Mouse (Mus musculus) embryonic facial prominence, embryonic 10.5 days (tissue): ENCODE measurements around the gene Gnao1. TPM values are rescaled to one million over a fixed set of nuclear protein-coding genes. Genes with fewer than 3 reads are reported as not detected.

Experiments used
- DNase-seq: peaks from one replicate; pipeline ENCODE4 v3.0.0-alpha.2; 2017; ENCODE audit warnings: low spot score
- H3K27ac ChIP-seq: fragments of 300-500 bp; sonication (generic); replicated peaks from 2 replicates; pipeline ENCODE4 v1.5.1; 2016; ENCODE audit warnings: mild to moderate bottlenecking
- H3K27me3 ChIP-seq: fragments of 300-500 bp; sonication (generic); replicated peaks from 2 replicates; pipeline ENCODE4 v1.6.1; 2016; ENCODE audit warnings: low read depth, mild to moderate bottlenecking; ENCODE audit not compliant: poor library complexity, severe bottlenecking
- H3K36me3 ChIP-seq: fragments of 300-500 bp; sonication (generic); replicated peaks from 2 replicates; pipeline ENCODE4 v1.6.1; 2016; ENCODE audit warnings: mild to moderate bottlenecking, moderate library complexity
- H3K4me1 ChIP-seq: fragments of 300-500 bp; sonication (generic); 2 replicates; pipeline ENCODE4 v1.6.1; 2016
- H3K4me3 ChIP-seq: fragments of 300-500 bp; sonication (generic); 2 replicates; pipeline ENCODE4 v1.5.1; 2016; ENCODE audit warnings: mild to moderate bottlenecking, moderate library complexity
- H3K9me3 ChIP-seq: fragments of 300-500 bp; sonication (generic); 2 replicates; pipeline ENCODE4 v1.6.1; 2016; ENCODE audit warnings: mild to moderate bottlenecking
- WGBS: fragments of 180-500 bp; shearing (Covaris S2); methylation state at CpG from one replicate; pipeline ENCODE4 v1.1.7; 2016; 5-methylcytosine and 5-hydroxymethylcytosine counted together
- polyA plus RNA-seq: library from polyadenylated mRNA; unstranded; fragments of >200 nt; fragmentation: Nextera tagmentation; extraction: Ambion mirVana; gene quantifications from 2 replicates; pipeline ENCODE4 v1.2.1, GENCODE M21; 2016

Gene Gnao1
- polyA plus RNA-seq, 1 experiment from 2014 or later: 8.6 TPM

- Histone ChIP-seq H3K4me1 (peaks cover 16% of the 10 kb centered on the region), H3K36me3 (no peaks in the 10 kb centered on the region), H3K4me3 (no peak overlapping the region), H3K27me3 (no peaks in the 10 kb centered on the region), H3K9me3 (no peaks in the 10 kb centered on the region), H3K27ac (no peak overlapping the region)
- DNase-seq: no peak
- 87% methylated on average over 9 of the region's 9 CpGs for WGBS
These were observed 43.2 kb downstream of the Gnao1 start for GRCm38 (mm10) chr8:93852851-93853461.

GRCm38 (mm10) chr8:93854676-93855075, 44.9 kb downstream of the Gnao1 start:
- Histone ChIP-seq H3K4me3 (no peak overlapping the region), H3K36me3 (no peaks in the 10 kb centered on the region), H3K9me3 (no peaks in the 10 kb centered on the region), H3K27ac (no peak overlapping the region), H3K27me3 (no peaks in the 10 kb centered on the region), H3K4me1 (peaks cover 19% of the 10 kb centered on the region)
- 30% methylated on average over 5 of the region's 5 CpGs for WGBS
- DNase-seq: peak; percentile 28

- Histone ChIP-seq H3K27me3 (no peaks in the 10 kb centered on the region), H3K36me3 (no peaks in the 10 kb centered on the region), H3K27ac (no peak overlapping the region), H3K9me3 (no peaks in the 10 kb centered on the region), H3K4me3 (no peak overlapping the region), H3K4me1 (peaks cover 25% of the 10 kb centered on the region)
- DNase-seq: no peak
- whole genome bisulfite sequencing: 65% methylated on average over 4 of the region's 4 CpGs
These were observed 45.5 kb downstream of the Gnao1 start for GRCm38 (mm10) chr8:93855272-93855671.

- Histone ChIP-seq H3K27me3 (no peaks in the 10 kb centered on the region), H3K4me3 (no peak overlapping the region), H3K9me3 (no peaks in the 10 kb centered on the region), H3K4me1 (peaks cover 37% of the 10 kb centered on the region), H3K27ac (no peak overlapping the region), H3K36me3 (no peaks in the 10 kb centered on the region)
- WGBS: 86% methylated on average over 4 of the region's 4 CpGs
- no peak for DNase-seq
These were observed 47.4 kb downstream of the Gnao1 start for GRCm38 (mm10) chr8:93857144-93857543.

- WGBS: 78% methylated on average over 1 of the region's 1 CpGs
- Histone ChIP-seq H3K4me1 (peaks cover 37% of the 10 kb centered on the region), H3K27me3 (no peaks in the 10 kb centered on the region), H3K9me3 (no peaks in the 10 kb centered on the region), H3K27ac (no peak overlapping the region), H3K36me3 (no peaks in the 10 kb centered on the region), H3K4me3 (no peak overlapping the region)
- peak; percentile 25 for DNase-seq
These were observed 48.5 kb downstream of the Gnao1 start for GRCm38 (mm10) chr8:93858286-93858685.

GRCm38 (mm10) chr8:93860020-93860419, 50.3 kb downstream of the Gnao1 start:
- WGBS: 41% methylated on average over 4 of the region's 4 CpGs
- DNase-seq: peak; percentile 33
- peaks cover 27% of the 10 kb centered on the region for H3K4me1 ChIP-seq
- H3K27me3 ChIP-seq: no peaks in the 10 kb centered on the region
- H3K4me3 ChIP-seq: no peak overlapping the region
- H3K9me3 ChIP-seq: no peaks in the 10 kb centered on the region
- no peaks in the 10 kb centered on the region for H3K36me3 ChIP-seq
- H3K27ac ChIP-seq: peak overlapping the region; percentile 44; the same call in 1 of the 2 replicates

GRCm38 (mm10) chr8:93864064-93864463, 54.3 kb downstream of the Gnao1 start:
- no peak overlapping the region for H3K4me3 ChIP-seq

GRCm38 (mm10) chr8:93866271-93866670, 56.5 kb downstream of the Gnao1 start:
- Histone ChIP-seq H3K27ac (no peak overlapping the region), H3K36me3 (no peaks in the 10 kb centered on the region), H3K9me3 (no peaks in the 10 kb centered on the region), H3K4me1 (peaks cover 8% of the 10 kb centered on the region), H3K27me3 (no peaks in the 10 kb centered on the region), H3K4me3 (no peak overlapping the region)
- 92% methylated on average over 7 of the region's 7 CpGs for WGBS
- DNase-seq: no peak

More at GRCm38 (mm10) chr8:93864064-93864463, 54.3 kb downstream of the Gnao1 start:
- H3K36me3 ChIP-seq: no peaks in the 10 kb centered on the region
- H3K9me3 ChIP-seq: no peaks in the 10 kb centered on the region
- DNase-seq: no peak
- no peaks in the 10 kb centered on the region for H3K27me3 ChIP-seq
- H3K27ac ChIP-seq: no peak overlapping the region
- peaks cover 21% of the 10 kb centered on the region for H3K4me1 ChIP-seq
- WGBS: 67% methylated on average over 7 of the region's 7 CpGs

- Histone ChIP-seq H3K36me3 (no peaks in the 10 kb centered on the region), H3K27ac (no peak overlapping the region), H3K4me1 (no peaks in the 10 kb centered on the region), H3K4me3 (no peak overlapping the region), H3K9me3 (no peaks in the 10 kb centered on the region), H3K27me3 (no peaks in the 10 kb centered on the region)
- WGBS: 81% methylated on average over 5 of the region's 5 CpGs
- no peak for DNase-seq
These were observed 58.9 kb downstream of the Gnao1 start for GRCm38 (mm10) chr8:93868486-93869221.

- WGBS: 91% methylated on average over 5 of the region's 5 CpGs
- Histone ChIP-seq H3K4me3 (no peak overlapping the region), H3K27ac (no peak overlapping the region), H3K4me1 (no peaks in the 10 kb centered on the region), H3K36me3 (no peaks in the 10 kb centered on the region), H3K27me3 (no peaks in the 10 kb centered on the region), H3K9me3 (no peaks in the 10 kb centered on the region)
- DNase-seq: no peak
These were observed 61.5 kb downstream of the Gnao1 start for GRCm38 (mm10) chr8:93871275-93871674.

- Histone ChIP-seq H3K27ac (no peak overlapping the region), H3K9me3 (no peaks in the 10 kb centered on the region), H3K4me1 (peaks cover 3% of the 10 kb centered on the region; the same call in 1 of the 2 replicates), H3K27me3 (no peaks in the 10 kb centered on the region), H3K36me3 (no peaks in the 10 kb centered on the region), H3K4me3 (no peak overlapping the region)
- DNase-seq: no peak
- WGBS: 90% methylated on average over 4 of the region's 4 CpGs
These were observed 68.6 kb downstream of the Gnao1 start for GRCm38 (mm10) chr8:93878396-93878795.

- Histone ChIP-seq H3K9me3 (no peaks in the 10 kb centered on the region), H3K4me1 (peaks cover 5% of the 10 kb centered on the region), H3K4me3 (no peak overlapping the region), H3K27ac (no peak overlapping the region), H3K27me3 (no peaks in the 10 kb centered on the region), H3K36me3 (no peaks in the 10 kb centered on the region)
- DNase-seq: no peak
- 90% methylated on average over 7 of the region's 7 CpGs for WGBS
These were observed 70.2 kb downstream of the Gnao1 start for GRCm38 (mm10) chr8:93879966-93880365.

GRCm38 (mm10) chr8:93881381-93881780, 71.6 kb downstream of the Gnao1 start:
- no peak overlapping the region for H3K27ac ChIP-seq
- DNase-seq: no peak
- no peaks in the 10 kb centered on the region for H3K9me3 ChIP-seq
- 92% methylated on average over 6 of the region's 6 CpGs for WGBS
- H3K27me3 ChIP-seq: no peaks in the 10 kb centered on the region
- H3K4me3 ChIP-seq: no peak overlapping the region
- peaks cover 5% of the 10 kb centered on the region for H3K4me1 ChIP-seq
- H3K36me3 ChIP-seq: no peaks in the 10 kb centered on the region
